Mouse (Mus musculus) kidney, postnatal 0 days (tissue): Measurements from ENCODE around the gene Ppargc1a. TPM values are rescaled to one million over a fixed set of nuclear protein-coding genes. Genes with fewer than 3 reads are reported as not detected.

Experiments
- ATAC-seq: fragments of 200-750 bp; cut with Nextera tagmentation; replicated peaks from 2 replicates; pipeline ENCODE4 v1.8.0; 2017; ENCODE audit warnings: low read depth, moderate number of reproducible peaks, moderate TSS enrichment, moderate library complexity; ENCODE audit not compliant: low FRiP score
- DNase-seq: peaks from one replicate; pipeline ENCODE4 v3.0.0-alpha.2; 2016; ENCODE audit warnings: low spot score
- H3K27ac ChIP-seq: fragments of 300-500 bp; sonication (generic); 2 replicates; pipeline ENCODE4 v1.5.1; 2014; ENCODE audit warnings: mild to moderate bottlenecking
- H3K27me3 ChIP-seq: fragments of 300-500 bp; sonication (generic); 2 replicates; pipeline ENCODE4 v1.6.1; 2014; ENCODE audit warnings: low read length, mixed read lengths; ENCODE audit not compliant: insufficient read depth
- H3K36me3 ChIP-seq: fragments of 300-500 bp; sonication (generic); 2 replicates; pipeline ENCODE4 v1.6.1; 2014; ENCODE audit warnings: low read length, mixed read lengths; ENCODE audit not compliant: insufficient read depth
- H3K4me1 ChIP-seq: fragments of 300-500 bp; sonication (generic); replicated peaks from 2 replicates; pipeline ENCODE4 v1.6.1; 2014; ENCODE audit warnings: antibody characterized with exemption, low read length, mixed read lengths; ENCODE audit not compliant: insufficient read depth
- H3K4me2 ChIP-seq: fragments of 300-500 bp; sonication (generic); 2 replicates; pipeline ENCODE4 v1.6.1; 2014; ENCODE audit warnings: mild to moderate bottlenecking, low read length, moderate library complexity, mixed read lengths
- H3K4me3 ChIP-seq: fragments of 300-500 bp; sonication (generic); replicated peaks from 2 replicates; pipeline ENCODE4 v1.5.1; 2014; ENCODE audit warnings: low read depth, low read length
- H3K9ac ChIP-seq: fragments of 300-500 bp; sonication (generic); 2 replicates; pipeline ENCODE4 v1.6.1; 2014; ENCODE audit warnings: low read depth, low read length
- H3K9me3 ChIP-seq: fragments of 300-500 bp; sonication (generic); replicated peaks from 2 replicates; pipeline ENCODE4 v1.6.1; 2016; ENCODE audit warnings: low read length, inconsistent platforms, mixed read lengths
- CTCF ChIP-seq: IDR thresholded peaks from 2 replicates; pipeline ENCODE4 v1.5.1; 2016; ENCODE audit warnings: antibody characterized with exemption, low read depth, mild to moderate bottlenecking, moderate library complexity
- WGBS: fragments of 180-500 bp; shearing (Covaris S2); extraction: QIAGEN DNeasy Blood & Tissue Kit; methylation state at CpG from one replicate; pipeline ENCODE4 v1.1.7; 2014; 5-methylcytosine and 5-hydroxymethylcytosine counted together
- polyA plus RNA-seq: library from polyadenylated mRNA; unstranded; fragments of >200 nt; fragmentation: Nextera tagmentation; extraction: Ambion mirVana; gene quantifications from 2 replicates; pipeline ENCODE4 v1.2.1, GENCODE M21; 2015

Gene Ppargc1a
- polyA plus RNA-seq, 1 experiment from 2014 or later, result 30.1 TPM

- no peak for DNase-seq
- Histone ChIP-seq H3K4me2 (no peak overlapping the region), H3K27me3 (no peaks in the 10 kb centered on the region), H3K4me3 (no peak overlapping the region), H3K9me3 (no peaks in the 10 kb centered on the region), H3K36me3 (no peaks in the 10 kb centered on the region), H3K27ac (peak overlapping the region; percentile 71), H3K9ac (no peak overlapping the region), H3K4me1 (no peaks in the 10 kb centered on the region)
- ATAC-seq, result no peak
- no peak for TF ChIP-seq CTCF
Measured at GRCm38 (mm10) chr5:51528165-51528498, 39.4 kb downstream of the Ppargc1a start.

- peak; percentile 80 for ATAC-seq
- TF ChIP-seq CTCF, result no peak
- H3K27ac ChIP-seq, result peak overlapping the region; percentile 71
Measured at GRCm38 (mm10) chr5:51527498-51528164, 39.9 kb downstream of the Ppargc1a start.

GRCm38 (mm10) chr5:51525858-51526257 lies 41.7 kb downstream of the Ppargc1a start:
- H3K27me3 ChIP-seq, result no peaks in the 10 kb centered on the region
- H3K9ac ChIP-seq, result no peak overlapping the region
- H3K4me1 ChIP-seq, result no peaks in the 10 kb centered on the region
- H3K4me2 ChIP-seq, result no peak overlapping the region
- no peak overlapping the region for H3K4me3 ChIP-seq
- no peaks in the 10 kb centered on the region for H3K9me3 ChIP-seq
- H3K36me3 ChIP-seq, result no peaks in the 10 kb centered on the region
- H3K27ac ChIP-seq, result no peak overlapping the region
- TF ChIP-seq CTCF, result no peak
- ATAC-seq (no peak), DNase-seq (no peak)
- 89% methylated on average over 2 of the region's 2 CpGs for WGBS

More at GRCm38 (mm10) chr5:51527498-51528164, 39.9 kb downstream of the Ppargc1a start:
- Histone ChIP-seq H3K27me3 (no peaks in the 10 kb centered on the region), H3K9me3 (no peaks in the 10 kb centered on the region), H3K36me3 (no peaks in the 10 kb centered on the region), H3K9ac (no peak overlapping the region), H3K4me2 (no peak overlapping the region), H3K4me3 (no peak overlapping the region), H3K4me1 (no peaks in the 10 kb centered on the region)
- peak; percentile 12 for DNase-seq
- 73% methylated on average over 5 of the region's 5 CpGs for WGBS

GRCm38 (mm10) chr5:51520807-51521206 lies 46.7 kb downstream of the Ppargc1a start:
- 76% methylated on average over 3 of the region's 3 CpGs for WGBS
- Histone ChIP-seq H3K4me1 (no peaks in the 10 kb centered on the region), H3K9ac (no peak overlapping the region), H3K4me2 (no peak overlapping the region), H3K4me3 (no peak overlapping the region), H3K9me3 (no peaks in the 10 kb centered on the region), H3K27ac (no peak overlapping the region), H3K27me3 (no peaks in the 10 kb centered on the region), H3K36me3 (no peaks in the 10 kb centered on the region)
- DNase-seq, result peak; percentile 58
- ATAC-seq, result no peak
- TF ChIP-seq CTCF, result peak; percentile 55

GRCm38 (mm10) chr5:51517440-51518187 lies 49.9 kb downstream of the Ppargc1a start:
- H3K9ac ChIP-seq, result no peak overlapping the region
- H3K27ac ChIP-seq, result no peak overlapping the region
- no peak for ATAC-seq
- no peaks in the 10 kb centered on the region for H3K36me3 ChIP-seq
- WGBS, result 40% methylated on average over 6 of the region's 6 CpGs
- H3K4me3 ChIP-seq, result no peak overlapping the region
- H3K9me3 ChIP-seq, result no peaks in the 10 kb centered on the region
- H3K4me2 ChIP-seq, result no peak overlapping the region
- H3K27me3 ChIP-seq, result no peaks in the 10 kb centered on the region
- no peak for TF ChIP-seq CTCF
- DNase-seq, result no peak
- no peaks in the 10 kb centered on the region for H3K4me1 ChIP-seq

GRCm38 (mm10) chr5:51504654-51505053 lies 62.9 kb downstream of the Ppargc1a start:
- Histone ChIP-seq H3K4me1 (no peaks in the 10 kb centered on the region), H3K27me3 (no peaks in the 10 kb centered on the region), H3K4me2 (no peak overlapping the region), H3K4me3 (no peak overlapping the region), H3K27ac (no peak overlapping the region), H3K9me3 (no peaks in the 10 kb centered on the region), H3K9ac (no peak overlapping the region), H3K36me3 (no peaks in the 10 kb centered on the region)
- 89% methylated on average over 2 of the region's 2 CpGs for WGBS
- no peak for ATAC-seq
- TF ChIP-seq CTCF, result no peak
- no peak for DNase-seq
